Mouse (Mus musculus) spleen, adult 2 months (tissue): ENCODE results near the gene Arhgap23.

ENCODE experiments used
- CTCF ChIP-seq: fragments of 200-500 bp; IDR thresholded peaks from 2 replicates; pipeline ENCODE4 v1.5.1; 2011; ENCODE audit warnings: mild to moderate bottlenecking, inconsistent platforms; ENCODE audit not compliant: insufficient read depth, insufficient read length, insufficient replicate concordance; ENCODE audit errors: extremely low read depth
- POLR2A ChIP-seq: fragments of 200-500 bp; IDR thresholded peaks from 2 replicates; pipeline ENCODE4 v1.6.1; 2011; ENCODE audit warnings: low read depth, low read length, inconsistent platforms

DNA sequence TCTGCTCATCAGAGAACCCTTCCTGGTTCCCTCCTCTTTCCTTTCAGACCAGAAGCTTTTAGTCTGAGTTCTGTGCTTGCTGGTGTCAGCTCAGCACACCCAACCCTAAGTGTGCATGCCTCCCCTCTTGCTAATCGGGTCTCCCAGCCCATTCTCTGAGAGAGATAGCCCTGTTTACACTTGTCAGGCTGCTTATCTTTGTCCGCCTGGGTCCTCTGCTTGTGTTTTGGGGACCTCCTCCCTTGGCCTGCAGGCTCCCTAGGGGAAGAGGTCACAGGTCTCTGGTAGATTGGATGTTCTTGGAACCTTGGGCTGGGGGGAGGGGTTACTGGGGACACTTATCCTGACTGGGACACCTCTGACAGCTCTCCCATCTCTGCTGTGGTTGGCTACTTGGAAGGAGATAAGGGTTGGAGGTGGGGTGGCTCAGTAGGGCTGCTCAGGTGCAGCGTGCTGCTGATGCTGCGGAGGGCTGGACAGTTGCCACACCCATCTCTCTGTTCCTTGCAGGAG, 30.7 kb downstream of the Arhgap23 start:
- TF ChIP-seq CTCF = no peak
- TF ChIP-seq POLR2A = no peak
